Mouse (Mus musculus) mouse trophoblast stem cell (cell line): ENCODE measurements around the gene Zfp174.
"Not testable (repeated sequence)": the region's sequence is repeated elsewhere in the genome, so short reads cannot be mapped to it uniquely, and the experiment has no call there.

Experiments used
- in situ Hi-C, 2 experiments: fragments of 300-500 bp; cut with MseI, MboI; formaldehyde crosslinking; loops; 2 replicates in 1 of 2; 3 replicates in 1 of 2; pipeline ENCODE4 v1.15.1; 2025

Zfp174 gene

DNA sequence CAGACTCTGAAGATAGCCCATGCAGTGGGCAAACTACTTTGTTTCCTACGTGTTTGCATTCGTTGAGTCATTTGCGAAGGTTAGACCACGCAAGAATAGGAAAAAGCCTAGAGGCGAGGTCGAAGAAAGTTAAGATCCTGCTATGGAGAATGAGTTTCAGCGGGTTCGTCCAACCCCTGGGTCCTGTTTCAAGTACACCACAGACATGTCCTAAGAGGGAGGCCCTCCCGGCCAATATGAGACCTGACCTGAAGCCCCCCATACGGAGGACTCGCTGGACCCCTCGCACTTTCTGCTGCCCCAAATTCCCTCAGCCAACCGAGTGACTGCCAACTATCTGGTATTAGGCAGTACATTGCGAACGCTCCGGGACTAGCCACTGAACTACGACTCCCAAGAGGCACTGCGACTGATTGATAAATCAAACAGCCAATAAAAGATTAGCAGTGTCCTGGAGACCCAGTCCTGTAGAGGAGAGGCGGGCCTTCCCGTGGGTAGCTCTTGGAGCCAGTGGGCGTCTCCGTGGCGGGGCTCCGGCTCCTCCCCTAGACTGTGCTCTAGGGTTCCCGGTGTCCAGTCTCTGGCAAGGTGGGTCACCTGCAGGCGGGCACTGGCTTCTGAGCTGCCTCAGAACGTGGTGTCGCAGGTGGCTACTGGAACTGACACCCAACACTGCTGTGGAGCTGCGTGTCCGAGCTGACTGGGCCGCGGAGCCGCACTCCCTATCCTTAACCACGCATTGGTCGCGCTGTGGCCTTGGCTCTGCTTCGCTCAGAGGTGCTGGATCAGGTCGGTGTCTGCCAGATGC is at the start of gene Zfp174:
Zfp174 (plus strand) TSS at position 558 of the 808 bp plus-strand sequence.
- in situ Hi-C loops = no loop called here

- in situ Hi-C loops = no loop called here
These were observed 38.9 kb upstream of the Zfp174 start for GRCm38 (mm10) chr16:3808176-3808575.

GRCm38 (mm10) chr16:3814667-3815066 is 32.4 kb upstream of the Zfp174 start:
- in situ Hi-C loops = not testable (repeated sequence)

GRCm38 (mm10) chr16:3820202-3820601 is 26.9 kb upstream of the Zfp174 start:
- in situ Hi-C loops = no loop called here

DNA sequence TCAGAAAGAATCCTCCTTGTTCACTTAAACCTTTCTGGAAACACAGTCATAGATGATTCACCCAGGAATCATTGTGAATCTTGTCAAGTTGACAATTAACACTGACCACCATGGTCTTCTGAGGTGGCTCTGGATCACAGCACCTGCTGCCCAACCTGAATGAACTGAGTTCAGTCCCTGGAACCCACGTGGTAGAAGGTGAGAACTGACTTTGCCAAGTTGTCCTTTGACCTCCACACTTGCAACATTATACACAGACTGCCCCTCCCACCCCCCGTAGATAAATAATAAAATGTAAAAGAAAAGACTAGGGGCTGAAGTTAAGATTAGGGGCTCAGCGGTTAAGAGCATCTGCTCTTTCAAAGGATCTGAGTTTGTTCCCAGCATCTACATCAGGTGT is 19.0 kb upstream of the Zfp174 start:
- in situ Hi-C loops = no loop called here

- in situ Hi-C loops = no loop called here
These were observed 17.3 kb upstream of the Zfp174 start for GRCm38 (mm10) chr16:3829727-3830126.

GRCm38 (mm10) chr16:3830588-3831109 is 16.4 kb upstream of the Zfp174 start, which contains the start of gene Olfr15:
Gene Olfr15, plus strand, starts transcription at chr16:3830878.
- in situ Hi-C loops = no loop called here

- in situ Hi-C loops = no loop called here
These were observed 11.6 kb upstream of the Zfp174 start for GRCm38 (mm10) chr16:3835461-3835860.

DNA sequence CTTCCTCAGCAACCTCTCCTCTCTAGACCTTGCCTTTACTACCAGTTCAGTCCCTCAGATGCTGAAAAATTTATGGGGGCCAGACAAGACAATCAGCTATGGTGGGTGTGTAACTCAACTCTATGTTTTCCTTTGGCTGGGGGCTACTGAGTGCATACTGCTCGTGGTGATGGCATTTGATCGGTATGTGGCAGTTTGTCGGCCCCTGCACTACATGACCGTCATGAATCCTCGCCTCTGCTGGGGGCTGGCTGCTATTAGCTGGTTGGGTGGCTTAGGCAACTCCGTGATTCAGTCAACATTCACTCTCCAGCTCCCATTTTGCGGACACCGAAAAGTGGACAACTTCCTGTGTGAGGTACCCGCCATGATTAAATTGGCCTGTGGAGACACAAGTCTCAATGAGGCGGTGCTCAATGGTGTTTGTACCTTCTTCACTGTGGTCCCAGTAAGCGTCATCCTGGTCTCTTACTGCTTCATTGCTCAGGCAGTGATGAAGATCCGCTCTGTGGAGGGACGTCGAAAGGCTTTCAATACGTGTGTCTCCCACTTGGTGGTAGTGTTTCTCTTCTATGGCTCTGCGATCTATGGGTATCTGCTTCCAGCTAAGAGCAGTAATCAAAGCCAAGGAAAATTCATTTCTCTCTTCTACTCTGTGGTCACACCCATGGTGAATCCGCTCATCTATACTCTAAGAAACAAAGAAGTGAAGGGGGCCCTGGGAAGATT is 7.7 kb upstream of the Zfp174 start:
- in situ Hi-C loops = no loop called here

GRCm38 (mm10) chr16:3842989-3843388 is 4.1 kb upstream of the Zfp174 start:
- in situ Hi-C loops = no loop called here

DNA sequence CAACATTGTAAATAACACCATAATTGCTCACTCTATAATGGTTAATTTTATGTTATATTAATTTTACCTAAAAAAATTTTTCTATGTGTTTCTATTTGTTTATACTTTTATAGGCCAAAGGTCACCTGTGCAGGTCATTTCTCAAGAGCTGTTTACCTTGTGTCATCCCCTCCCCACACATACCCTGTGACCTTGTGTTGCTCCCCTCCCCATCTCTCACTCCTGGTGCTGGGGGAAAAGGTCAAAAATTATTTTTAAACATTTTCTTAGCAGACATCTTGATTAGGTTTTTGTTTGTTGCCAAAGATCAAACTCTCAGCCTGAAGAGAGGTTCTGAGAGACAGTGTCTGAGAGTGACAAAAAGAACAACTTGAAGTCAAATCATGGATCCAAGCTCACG is 3.3 kb upstream of the Zfp174 start:
- in situ Hi-C loops = no loop called here

DNA sequence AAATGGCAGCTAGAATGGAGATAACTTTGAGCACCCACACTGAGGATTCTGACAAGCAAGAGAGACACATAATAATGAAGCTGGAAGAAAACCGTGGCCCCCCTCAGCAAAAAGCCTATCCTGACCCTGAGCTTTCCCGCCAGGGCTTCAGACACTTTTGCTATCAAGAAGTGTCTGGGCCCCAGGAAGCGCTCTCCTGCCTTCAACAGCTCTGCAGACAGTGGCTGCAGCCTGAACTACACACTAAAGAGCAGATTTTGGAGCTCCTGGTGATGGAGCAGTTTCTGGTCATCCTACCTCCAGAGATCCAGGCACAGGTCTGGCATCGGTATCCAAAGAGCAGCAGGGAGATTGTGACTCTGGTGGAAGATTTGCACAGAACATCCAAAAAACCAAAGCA is 803 bp downstream of the Zfp174 start:
- in situ Hi-C loops = no loop called here

DNA sequence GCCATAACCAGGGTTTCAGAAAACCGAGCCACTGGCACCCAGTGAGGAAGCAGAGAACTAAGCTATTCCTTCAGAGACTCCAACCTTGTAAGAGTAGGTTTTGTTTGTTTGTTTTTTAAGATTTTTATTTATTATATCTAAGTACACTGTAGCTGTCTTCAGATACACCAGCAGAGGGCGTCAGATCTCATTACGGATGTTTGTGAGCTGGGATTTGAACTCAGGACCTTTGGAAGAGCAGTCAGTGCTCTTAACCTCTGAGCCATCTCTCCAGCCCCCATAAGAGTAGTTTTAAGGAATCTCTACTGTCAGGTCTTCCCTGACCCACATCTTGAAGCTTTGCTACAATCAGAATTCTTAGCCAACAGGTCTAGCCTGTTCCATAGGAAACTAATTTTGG is 1.3 kb downstream of the Zfp174 start:
- in situ Hi-C loops = no loop called here

DNA sequence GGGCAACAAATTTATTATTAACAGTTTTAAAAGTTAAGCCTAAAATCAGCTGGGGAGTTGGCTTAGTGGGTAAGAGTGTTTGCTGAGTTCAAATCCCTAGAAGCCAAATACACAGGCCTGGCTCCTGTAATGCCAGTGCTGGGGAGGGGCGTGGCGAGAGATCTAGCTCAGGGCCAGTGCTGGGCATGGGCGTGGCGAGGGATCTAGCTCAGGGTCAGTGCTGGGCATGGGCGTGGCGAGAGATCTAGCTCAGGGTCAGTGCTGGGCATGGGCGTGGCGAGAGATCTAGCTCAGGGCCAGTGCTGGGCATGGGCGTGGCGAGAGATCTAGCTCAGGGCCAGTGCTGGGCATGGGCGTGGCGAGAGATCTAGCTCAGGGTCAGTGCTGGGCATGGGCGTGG is 4.2 kb downstream of the Zfp174 start:
- in situ Hi-C loops = not testable (repeated sequence)

GRCm38 (mm10) chr16:3852586-3852985 is 5.5 kb downstream of the Zfp174 start:
- in situ Hi-C loops = no loop called here

GRCm38 (mm10) chr16:3854437-3855182 is 7.5 kb downstream of the Zfp174 start:
- in situ Hi-C loops = no loop called here

GRCm38 (mm10) chr16:3855776-3856175 is 8.7 kb downstream of the Zfp174 start:
- in situ Hi-C loops = no loop called here

- in situ Hi-C loops = no loop called here
These were observed 12.2 kb downstream of the Zfp174 start for GRCm38 (mm10) chr16:3859254-3859653.

- in situ Hi-C loops = no loop called here
These were observed 24.7 kb downstream of the Zfp174 start for GRCm38 (mm10) chr16:3871815-3872214.

DNA sequence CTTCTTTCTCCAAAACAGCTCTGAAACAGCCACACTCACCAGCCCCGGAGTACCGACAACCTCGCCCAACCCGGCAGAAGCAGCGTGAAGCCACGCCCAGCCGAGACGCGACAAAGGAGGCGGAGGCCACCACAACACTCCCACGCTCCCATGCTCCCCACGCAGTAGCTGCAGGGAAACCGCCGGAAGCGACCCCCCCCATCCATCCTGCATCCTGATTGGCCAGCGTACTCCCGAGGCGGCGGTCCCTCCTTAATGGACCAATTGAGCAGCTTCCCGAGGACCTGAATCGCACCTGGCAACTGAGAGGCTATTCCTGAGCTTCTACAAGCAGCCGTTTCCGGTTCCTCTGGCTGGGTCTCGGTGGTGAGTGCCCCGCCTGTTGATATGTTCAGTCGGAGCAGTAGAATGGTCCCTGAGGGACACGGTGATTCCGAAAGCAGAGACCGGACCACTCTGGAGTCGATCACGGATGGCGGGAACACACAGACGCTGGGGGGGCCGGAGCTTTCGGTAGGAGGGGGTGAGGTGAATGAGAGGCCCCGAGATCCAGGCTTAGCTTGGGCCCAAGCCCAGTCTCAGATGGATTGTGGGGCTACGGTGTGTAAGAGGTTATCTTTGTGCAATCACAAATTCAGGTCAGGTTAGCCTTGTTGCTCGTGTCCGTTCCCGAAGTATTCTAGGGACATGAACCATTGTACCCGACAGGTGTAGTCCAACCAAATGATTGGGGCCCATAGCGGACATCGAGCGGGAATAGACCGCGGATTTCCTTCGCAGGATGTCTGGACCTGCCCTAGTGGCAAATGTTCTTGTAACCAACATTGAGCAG is 25.4 kb downstream of the Zfp174 start, which contains the start of gene Naa60:
Naa60 (plus strand) TSS at position 160 of the 832 bp plus-strand sequence.
- in situ Hi-C loops = no loop called here

- in situ Hi-C loops = no loop called here
These were observed 29.3 kb downstream of the Zfp174 start for GRCm38 (mm10) chr16:3876346-3876745.
